Mouse (Mus musculus): ENCODE results near the gene Rock2. TPM values are rescaled to one million over a fixed set of nuclear protein-coding genes. Genes with fewer than 3 reads are reported as not detected.

The Rock2 gene
- polyA plus RNA-seq, 1 experiment from 2014 or later: 5.3 TPM

- WGBS (ENCODE audit: insufficient replicate concordance): 67% methylated on average over 8 of the region's 8 CpGs
- H3K4me3 ChIP-seq (ENCODE audit: low read depth, low read length): no peak overlapping the region
- DNase-seq: no peak
- peaks cover 43% of the 10 kb centered on the region for H3K4me1 ChIP-seq (ENCODE audit: insufficient read depth)
- TF ChIP-seq CTCF (IDR thresholded peaks at IDR 0.05; ENCODE audit: low read depth): no peak
- no peak for TF ChIP-seq EP300 (IDR thresholded peaks at IDR 0.05; ENCODE audit: low read depth)
- no peaks in the 10 kb centered on the region for H3K36me3 ChIP-seq (replicated peaks; ENCODE audit: insufficient read depth, low read length)
- no peak for ATAC-seq
- peak overlapping the region; percentile 84; the same call in 1 of the 2 replicates for H3K27ac ChIP-seq (ENCODE audit: low read depth)
- H3K9ac ChIP-seq (replicated peaks): no peak overlapping the region
- no peaks in the 10 kb centered on the region for H3K27me3 ChIP-seq (ENCODE audit: insufficient read depth, low read length)
- no peak overlapping the region for H3K4me2 ChIP-seq (ENCODE audit: low read depth, low read length)
- no peaks in the 10 kb centered on the region for H3K9me3 ChIP-seq (ENCODE audit: low read length)
Observed at GRCm38 (mm10) chr12:16869091-16869778, 25.5 kb upstream of the Rock2 start.

GRCm38 (mm10) chr12:16869870-16870404, 24.8 kb upstream of the Rock2 start:
- H3K36me3 ChIP-seq (replicated peaks; ENCODE audit: insufficient read depth, low read length): no peaks in the 10 kb centered on the region
- peak overlapping the region; percentile 84 for H3K27ac ChIP-seq (ENCODE audit: low read depth)
- DNase-seq (no peak), ATAC-seq (no peak)
- no peaks in the 10 kb centered on the region for H3K27me3 ChIP-seq (ENCODE audit: insufficient read depth, low read length)
- H3K4me2 ChIP-seq (ENCODE audit: low read depth, low read length): no peak overlapping the region
- TF ChIP-seq EP300 (IDR thresholded peaks at IDR 0.05; ENCODE audit: low read depth): no peak
- TF ChIP-seq CTCF (IDR thresholded peaks at IDR 0.05; ENCODE audit: low read depth): no peak
- no peak overlapping the region for H3K4me3 ChIP-seq (ENCODE audit: low read depth, low read length)
- H3K4me1 ChIP-seq (ENCODE audit: insufficient read depth): peaks cover 48% of the 10 kb centered on the region
- H3K9ac ChIP-seq (replicated peaks): no peak overlapping the region
- no peaks in the 10 kb centered on the region for H3K9me3 ChIP-seq (ENCODE audit: low read length)
- WGBS (ENCODE audit: insufficient replicate concordance): 53% methylated on average over 9 of the region's 9 CpGs

GRCm38 (mm10) chr12:16870405-16871068, 24.2 kb upstream of the Rock2 start:
- TF ChIP-seq CTCF (IDR thresholded peaks at IDR 0.05; ENCODE audit: low read depth): no peak
- no peak for TF ChIP-seq EP300 (IDR thresholded peaks at IDR 0.05; ENCODE audit: low read depth)
- ATAC-seq: 0 out of 2 replicates have a peak, but pooled peaks have one; percentile 12
- Histone ChIP-seq H3K9me3 (ENCODE audit: low read length) (no peaks in the 10 kb centered on the region), H3K4me1 (ENCODE audit: insufficient read depth) (peaks cover 48% of the 10 kb centered on the region), H3K36me3 (replicated peaks; ENCODE audit: insufficient read depth, low read length) (no peaks in the 10 kb centered on the region), H3K4me2 (ENCODE audit: low read depth, low read length) (no peak overlapping the region), H3K27me3 (ENCODE audit: insufficient read depth, low read length) (no peaks in the 10 kb centered on the region), H3K27ac (ENCODE audit: low read depth) (peak overlapping the region; percentile 84), H3K4me3 (ENCODE audit: low read depth, low read length) (no peak overlapping the region), H3K9ac (replicated peaks) (no peak overlapping the region; the same call in 1 of the 2 replicates)
- WGBS (ENCODE audit: insufficient replicate concordance): 37% methylated on average over 8 of the region's 8 CpGs
- DNase-seq: peak; percentile 24

- Histone ChIP-seq H3K36me3 (replicated peaks; ENCODE audit: insufficient read depth, low read length) (no peaks in the 10 kb centered on the region), H3K4me1 (ENCODE audit: insufficient read depth) (peaks cover 53% of the 10 kb centered on the region)
- 81% methylated on average over 1 of the region's 1 CpGs for WGBS (ENCODE audit: insufficient replicate concordance)
Observed at GRCm38 (mm10) chr12:16872006-16872405, 22.7 kb upstream of the Rock2 start.

GRCm38 (mm10) chr12:16872926-16873464, 21.7 kb upstream of the Rock2 start:
- no peak for TF ChIP-seq EP300 (IDR thresholded peaks at IDR 0.05; ENCODE audit: low read depth)
- TF ChIP-seq CTCF (IDR thresholded peaks at IDR 0.05; ENCODE audit: low read depth): no peak
- Histone ChIP-seq H3K9ac (replicated peaks) (no peak overlapping the region), H3K4me2 (ENCODE audit: low read depth, low read length) (no peak overlapping the region), H3K4me1 (ENCODE audit: insufficient read depth) (peaks cover 62% of the 10 kb centered on the region), H3K27me3 (ENCODE audit: insufficient read depth, low read length) (no peaks in the 10 kb centered on the region), H3K4me3 (ENCODE audit: low read depth, low read length) (no peak overlapping the region), H3K9me3 (ENCODE audit: low read length) (no peaks in the 10 kb centered on the region), H3K36me3 (replicated peaks; ENCODE audit: insufficient read depth, low read length) (no peaks in the 10 kb centered on the region), H3K27ac (ENCODE audit: low read depth) (no peak overlapping the region)
- ATAC-seq (no peak), DNase-seq (no peak)
- WGBS (ENCODE audit: insufficient replicate concordance): 56% methylated on average over 7 of the region's 7 CpGs

More at GRCm38 (mm10) chr12:16872006-16872405, 22.7 kb upstream of the Rock2 start:
- TF ChIP-seq EP300 (IDR thresholded peaks at IDR 0.05; ENCODE audit: low read depth): no peak
- no peak for TF ChIP-seq CTCF (IDR thresholded peaks at IDR 0.05; ENCODE audit: low read depth)
- no peak overlapping the region for H3K4me3 ChIP-seq (ENCODE audit: low read depth, low read length)
- H3K4me2 ChIP-seq (ENCODE audit: low read depth, low read length): no peak overlapping the region
- H3K27ac ChIP-seq (ENCODE audit: low read depth): no peak overlapping the region
- no peak overlapping the region for H3K9ac ChIP-seq (replicated peaks)
- ATAC-seq (no peak), DNase-seq (no peak)
- no peaks in the 10 kb centered on the region for H3K9me3 ChIP-seq (ENCODE audit: low read length)
- no peaks in the 10 kb centered on the region for H3K27me3 ChIP-seq (ENCODE audit: insufficient read depth, low read length)

GRCm38 (mm10) chr12:16873549-16873948, 21.1 kb upstream of the Rock2 start:
- H3K4me1 ChIP-seq (ENCODE audit: insufficient read depth): peaks cover 64% of the 10 kb centered on the region
- 70% methylated on average over 7 of the region's 7 CpGs for whole genome bisulfite sequencing (ENCODE audit: insufficient replicate concordance)
- H3K9me3 ChIP-seq (ENCODE audit: low read length): no peaks in the 10 kb centered on the region
- no peaks in the 10 kb centered on the region for H3K27me3 ChIP-seq (ENCODE audit: insufficient read depth, low read length)
- H3K36me3 ChIP-seq (replicated peaks; ENCODE audit: insufficient read depth, low read length): no peaks in the 10 kb centered on the region
- H3K27ac ChIP-seq (ENCODE audit: low read depth): peak overlapping the region; percentile 34
- H3K4me3 ChIP-seq (ENCODE audit: low read depth, low read length): no peak overlapping the region
- TF ChIP-seq CTCF (IDR thresholded peaks at IDR 0.05; ENCODE audit: low read depth): no peak
- TF ChIP-seq EP300 (IDR thresholded peaks at IDR 0.05; ENCODE audit: low read depth): no peak
- ATAC-seq (no peak), DNase-seq (no peak)
- no peak overlapping the region for H3K9ac ChIP-seq (replicated peaks)
- H3K4me2 ChIP-seq (ENCODE audit: low read depth, low read length): no peak overlapping the region
